Mouse (Mus musculus): Measurements from ENCODE around the gene Arpp19.

DNA sequence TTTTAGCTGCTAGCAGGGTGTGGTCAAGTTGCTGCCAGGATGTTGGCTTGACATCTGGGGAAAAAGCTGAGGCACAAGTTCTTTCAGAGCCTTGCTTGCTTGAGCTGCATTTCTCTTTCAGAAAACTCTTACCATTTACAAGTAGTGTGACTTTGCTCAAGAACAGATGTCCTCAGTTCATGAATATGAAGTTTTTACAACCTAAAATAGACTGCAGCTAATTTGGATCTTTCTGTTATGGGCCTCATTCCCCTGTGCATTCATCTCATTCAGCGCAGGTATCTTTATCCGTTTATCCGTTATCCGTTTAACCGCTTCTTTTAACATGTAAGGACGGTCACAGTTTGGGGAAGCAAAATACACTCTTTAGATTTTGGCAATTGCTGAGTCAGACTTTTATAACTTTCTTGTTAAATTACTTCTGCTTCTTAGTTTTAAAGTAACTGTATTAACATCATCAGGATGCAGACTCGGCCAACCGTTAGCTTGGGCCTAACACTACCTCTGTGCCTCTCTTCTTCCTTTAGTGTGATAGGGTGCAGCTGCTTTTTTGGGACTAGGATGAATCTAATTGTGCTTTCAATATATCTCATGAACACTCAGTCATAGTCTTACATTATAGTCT, 62.9 kb downstream of the Arpp19 start:
- no peak for TF ChIP-seq CTCF (IDR thresholded peaks at IDR 0.05)
- no peak for TF ChIP-seq EP300 (IDR thresholded peaks at IDR 0.05)
